Mouse (Mus musculus): ENCODE data around the gene Slco2a1.

DNA sequence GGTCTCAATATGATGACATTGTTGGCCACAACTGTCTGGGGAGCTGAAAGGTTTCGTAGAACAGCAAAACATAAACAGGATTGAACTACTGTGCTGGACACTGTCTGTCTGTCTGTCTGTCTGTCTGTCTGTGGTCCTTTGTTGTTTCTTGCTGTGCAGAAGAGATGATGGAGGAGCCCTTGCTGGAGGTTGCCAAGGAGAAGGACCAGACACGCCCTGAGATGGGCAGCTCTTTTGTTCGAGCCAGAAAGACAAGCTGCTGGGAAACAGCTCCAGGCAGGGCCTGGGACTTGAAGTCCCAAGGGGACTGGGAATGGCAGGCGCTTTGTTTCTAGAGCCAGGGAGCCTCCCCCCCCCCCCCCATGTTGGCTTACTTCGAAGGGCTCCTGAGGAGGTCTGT is 129.0 kb downstream of the Slco2a1 start:
- no peak for TF ChIP-seq POLR2A (IDR thresholded peaks at IDR 0.05; ENCODE audit: control insufficient read depth, low read depth, low read length)
- TF ChIP-seq CTCF (IDR thresholded peaks at IDR 0.05; ENCODE audit: control insufficient read depth, insufficient read depth, insufficient replicate concordance, low read depth, low read length): no peak
